Mouse (Mus musculus) lung, adult 2 months (tissue): ENCODE measurements around the gene Cdh22.

Source experiments
- CTCF ChIP-seq: fragments of 200-500 bp; IDR thresholded peaks from 2 replicates; pipeline ENCODE4 v1.5.1; 2011; ENCODE audit warnings: mild to moderate bottlenecking, low read length, control low read depth; ENCODE audit not compliant: insufficient read depth
- POLR2A ChIP-seq: fragments of 200-500 bp; IDR thresholded peaks from 2 replicates; pipeline ENCODE4 v1.6.1; 2011; ENCODE audit warnings: low read depth, mild to moderate bottlenecking, control low read depth, low read length, borderline replicate concordance; ENCODE audit errors: extremely low read depth

- TF ChIP-seq CTCF (no peak), POLR2A (no peak)
These were observed 5.0 kb upstream of the Cdh22 start for GRCm38 (mm10) chr2:165239533-165240144.
